Mouse (Mus musculus): ENCODE results near the gene Mcfd2. TPM values are rescaled to one million over a fixed set of nuclear protein-coding genes. Genes with fewer than 3 reads are reported as not detected.
"Not testable (repeated sequence)": the region's sequence is repeated elsewhere in the genome, so short reads cannot be mapped to it uniquely, and the experiment has no call there.

Mcfd2 gene
- polyA plus RNA-seq, 1 experiment from 2014 or later, result 75.2 TPM

GRCm38 (mm10) chr17:87302014-87302794 is 36.5 kb upstream of the Mcfd2 start:
- H3K9me3 ChIP-seq, result no peaks in the 10 kb centered on the region
- WGBS, result 83% methylated on average over 13 of the region's 13 CpGs
- no peaks in the 10 kb centered on the region for H3K36me3 ChIP-seq (replicated peaks)
- peaks cover 9% of the 10 kb centered on the region for H3K4me1 ChIP-seq
- no peaks in the 10 kb centered on the region for H3K27me3 ChIP-seq (replicated peaks; ENCODE audit: low read depth, poor library complexity, severe bottlenecking)
- no peak overlapping the region for H3K4me3 ChIP-seq
- DNase-seq (ENCODE audit: low spot score), result no peak
- no peak overlapping the region for H3K27ac ChIP-seq (replicated peaks)

GRCm38 (mm10) chr17:87301607-87302006 is 35.9 kb upstream of the Mcfd2 start:
- not testable (repeated sequence) for H3K9me3 ChIP-seq; H3K27ac ChIP-seq (replicated peaks); H3K36me3 ChIP-seq (replicated peaks); H3K4me3 ChIP-seq; H3K4me1 ChIP-seq; H3K27me3 ChIP-seq (replicated peaks; ENCODE audit: low read depth, poor library complexity, severe bottlenecking); DNase-seq (ENCODE audit: low spot score)
- 93% methylated on average over 9 of the region's 9 CpGs for WGBS

GRCm38 (mm10) chr17:87300340-87300739 is 34.6 kb upstream of the Mcfd2 start:
- Histone ChIP-seq H3K27ac (replicated peaks) (no peak overlapping the region), H3K4me1 (peaks cover 9% of the 10 kb centered on the region), H3K9me3 (no peaks in the 10 kb centered on the region), H3K36me3 (replicated peaks) (no peaks in the 10 kb centered on the region), H3K27me3 (replicated peaks; ENCODE audit: low read depth, poor library complexity, severe bottlenecking) (no peaks in the 10 kb centered on the region), H3K4me3 (no peak overlapping the region)
- WGBS, result 91% methylated on average over 10 of the region's 10 CpGs
- DNase-seq (ENCODE audit: low spot score), result no peak

- Histone ChIP-seq H3K27me3 (replicated peaks; ENCODE audit: low read depth, poor library complexity, severe bottlenecking) (0 out of 2 replicates have a peak, but pooled peaks cover 5% of the 10 kb centered on the region), H3K9me3 (no peaks in the 10 kb centered on the region), H3K4me1 (peaks cover 9% of the 10 kb centered on the region), H3K36me3 (replicated peaks) (no peaks in the 10 kb centered on the region), H3K4me3 (no peak overlapping the region), H3K27ac (replicated peaks) (no peak overlapping the region)
- no peak for DNase-seq (ENCODE audit: low spot score)
- WGBS, result 75% methylated on average over 6 of the region's 6 CpGs
Observed at GRCm38 (mm10) chr17:87298944-87299343, 33.2 kb upstream of the Mcfd2 start.

- H3K9me3 ChIP-seq; H3K36me3 ChIP-seq (replicated peaks); DNase-seq (ENCODE audit: low spot score); H3K27me3 ChIP-seq (replicated peaks; ENCODE audit: low read depth, poor library complexity, severe bottlenecking); H3K4me3 ChIP-seq; H3K4me1 ChIP-seq; H3K27ac ChIP-seq (replicated peaks): not testable (repeated sequence)
- WGBS, result 77% methylated on average over 1 of the region's 1 CpGs
Observed at GRCm38 (mm10) chr17:87296701-87297100, 31.0 kb upstream of the Mcfd2 start.

GRCm38 (mm10) chr17:87295738-87296137 is 30.0 kb upstream of the Mcfd2 start:
- Histone ChIP-seq H3K36me3 (replicated peaks) (no peaks in the 10 kb centered on the region), H3K9me3 (no peaks in the 10 kb centered on the region), H3K4me1 (peaks cover 9% of the 10 kb centered on the region), H3K4me3 (no peak overlapping the region), H3K27me3 (replicated peaks; ENCODE audit: low read depth, poor library complexity, severe bottlenecking) (0 out of 2 replicates have a peak, but pooled peaks cover 6% of the 10 kb centered on the region), H3K27ac (replicated peaks) (no peak overlapping the region)
- WGBS, result 84% methylated on average over 7 of the region's 7 CpGs
- DNase-seq (ENCODE audit: low spot score), result no peak

GRCm38 (mm10) chr17:87293125-87293524 is 27.4 kb upstream of the Mcfd2 start:
- no peak for DNase-seq (ENCODE audit: low spot score)
- 88% methylated on average over 5 of the region's 5 CpGs for WGBS

GRCm38 (mm10) chr17:87291782-87292181 is 26.0 kb upstream of the Mcfd2 start:
- H3K36me3 ChIP-seq (replicated peaks), result no peaks in the 10 kb centered on the region
- no peaks in the 10 kb centered on the region for H3K9me3 ChIP-seq
- H3K27me3 ChIP-seq (replicated peaks; ENCODE audit: low read depth, poor library complexity, severe bottlenecking), result peaks cover 43% of the 10 kb centered on the region
- no peak for DNase-seq (ENCODE audit: low spot score)
- WGBS, result 88% methylated on average over 5 of the region's 5 CpGs
- H3K4me1 ChIP-seq, result peaks cover 4% of the 10 kb centered on the region; the same call in 1 of the 2 replicates
- no peak overlapping the region for H3K27ac ChIP-seq (replicated peaks)
- no peak overlapping the region for H3K4me3 ChIP-seq

More at GRCm38 (mm10) chr17:87293125-87293524, 27.4 kb upstream of the Mcfd2 start:
- Histone ChIP-seq H3K27ac (replicated peaks) (no peak overlapping the region), H3K27me3 (replicated peaks; ENCODE audit: low read depth, poor library complexity, severe bottlenecking) (peaks cover 30% of the 10 kb centered on the region), H3K9me3 (no peaks in the 10 kb centered on the region), H3K36me3 (replicated peaks) (no peaks in the 10 kb centered on the region), H3K4me3 (no peak overlapping the region), H3K4me1 (peaks cover 2% of the 10 kb centered on the region; the same call in 1 of the 2 replicates)

- H3K27me3 ChIP-seq (replicated peaks; ENCODE audit: low read depth, poor library complexity, severe bottlenecking), result peaks cover 51% of the 10 kb centered on the region
- 94% methylated on average over 7 of the region's 7 CpGs for WGBS
- H3K9me3 ChIP-seq, result no peaks in the 10 kb centered on the region
- peaks cover 4% of the 10 kb centered on the region; the same call in 1 of the 2 replicates for H3K4me1 ChIP-seq
- no peak for DNase-seq (ENCODE audit: low spot score)
- no peaks in the 10 kb centered on the region for H3K36me3 ChIP-seq (replicated peaks)
- no peak overlapping the region for H3K4me3 ChIP-seq
- H3K27ac ChIP-seq (replicated peaks), result no peak overlapping the region
Observed at GRCm38 (mm10) chr17:87291037-87291436, 25.3 kb upstream of the Mcfd2 start.

- no peak overlapping the region for H3K27ac ChIP-seq (replicated peaks)
- no peak for DNase-seq (ENCODE audit: low spot score)
- WGBS, result 82% methylated on average over 5 of the region's 5 CpGs
- H3K36me3 ChIP-seq (replicated peaks), result no peaks in the 10 kb centered on the region
- H3K27me3 ChIP-seq (replicated peaks; ENCODE audit: low read depth, poor library complexity, severe bottlenecking), result peaks cover 67% of the 10 kb centered on the region
- H3K4me3 ChIP-seq, result no peak overlapping the region
- peaks cover 5% of the 10 kb centered on the region for H3K4me1 ChIP-seq
- no peaks in the 10 kb centered on the region for H3K9me3 ChIP-seq
Observed at GRCm38 (mm10) chr17:87289367-87289766, 23.6 kb upstream of the Mcfd2 start.

GRCm38 (mm10) chr17:87288131-87288530 is 22.4 kb upstream of the Mcfd2 start:
- no peak overlapping the region for H3K27ac ChIP-seq (replicated peaks)
- WGBS, result 23% methylated on average over 12 of the region's 12 CpGs
- no peaks in the 10 kb centered on the region for H3K36me3 ChIP-seq (replicated peaks)
- H3K9me3 ChIP-seq, result no peaks in the 10 kb centered on the region
- H3K4me1 ChIP-seq, result peaks cover 17% of the 10 kb centered on the region
- no peak for DNase-seq (ENCODE audit: low spot score)
- peaks cover 74% of the 10 kb centered on the region for H3K27me3 ChIP-seq (replicated peaks; ENCODE audit: low read depth, poor library complexity, severe bottlenecking)
- no peak overlapping the region for H3K4me3 ChIP-seq

GRCm38 (mm10) chr17:87287197-87287777 is 21.6 kb upstream of the Mcfd2 start:
- Histone ChIP-seq H3K27me3 (replicated peaks; ENCODE audit: low read depth, poor library complexity, severe bottlenecking) (peaks cover 78% of the 10 kb centered on the region), H3K27ac (replicated peaks) (no peak overlapping the region), H3K4me3 (no peak overlapping the region), H3K36me3 (replicated peaks) (no peaks in the 10 kb centered on the region), H3K4me1 (peaks cover 25% of the 10 kb centered on the region), H3K9me3 (no peaks in the 10 kb centered on the region)
- WGBS, result 44% methylated on average over 8 of the region's 8 CpGs
- DNase-seq (ENCODE audit: low spot score), result no peak
